Mouse (Mus musculus) limb, embryonic 13.5 days (tissue): ENCODE data around the gene Zfp652. TPM values are rescaled to one million over a fixed set of nuclear protein-coding genes. Genes with fewer than 3 reads are reported as not detected.

ENCODE experiments used
- ATAC-seq: fragments of 200-750 bp; cut with Nextera tagmentation; 2 replicates; pipeline ENCODE4 v1.8.0; 2017; ENCODE audit warnings: low read depth, moderate number of reproducible peaks, moderate TSS enrichment; ENCODE audit not compliant: low FRiP score
- H3K27ac ChIP-seq: fragments of 300-500 bp; sonication (generic); 2 replicates; pipeline ENCODE4 v1.5.1; 2015; ENCODE audit warnings: inconsistent platforms, mild to moderate bottlenecking, moderate library complexity
- H3K27me3 ChIP-seq: fragments of 300-500 bp; sonication (generic); 2 replicates; pipeline ENCODE4 v1.6.1; 2015; ENCODE audit warnings: mild to moderate bottlenecking, inconsistent platforms
- H3K36me3 ChIP-seq: fragments of 300-500 bp; sonication (generic); 2 replicates; pipeline ENCODE4 v1.6.1; 2015; ENCODE audit warnings: inconsistent platforms, mild to moderate bottlenecking, moderate library complexity
- H3K4me1 ChIP-seq: fragments of 300-500 bp; sonication (generic); 2 replicates; pipeline ENCODE4 v1.6.1; 2015; ENCODE audit warnings: inconsistent platforms
- H3K4me2 ChIP-seq: fragments of 300-500 bp; sonication (generic); replicated peaks from 2 replicates; pipeline ENCODE4 v1.6.1; 2015; ENCODE audit warnings: inconsistent platforms, mild to moderate bottlenecking, moderate library complexity
- H3K4me3 ChIP-seq: fragments of 300-500 bp; sonication (generic); 2 replicates; pipeline ENCODE4 v1.5.1; 2015; ENCODE audit warnings: moderate library complexity, mild to moderate bottlenecking, inconsistent platforms
- H3K9ac ChIP-seq: fragments of 300-500 bp; sonication (generic); 2 replicates; pipeline ENCODE4 v1.6.1; 2015; ENCODE audit warnings: mild to moderate bottlenecking, inconsistent platforms
- H3K9me3 ChIP-seq: fragments of 300-500 bp; sonication (generic); 2 replicates; pipeline ENCODE4 v1.6.1; 2016; ENCODE audit warnings: inconsistent platforms
- WGBS: fragments of 180-500 bp; shearing (Covaris S2); methylation state at CpG from one replicate; pipeline ENCODE4 v1.1.7; 2015; 5-methylcytosine and 5-hydroxymethylcytosine counted together
- polyA plus RNA-seq: library from polyadenylated mRNA; unstranded; fragments of >200 nt; fragmentation: Nextera tagmentation; extraction: Ambion mirVana; gene quantifications from 2 replicates; pipeline ENCODE4 v1.2.1, GENCODE M21; 2015

Gene Zfp652
- polyA plus RNA-seq, 1 experiment from 2014 or later: 26.8 TPM

DNA sequence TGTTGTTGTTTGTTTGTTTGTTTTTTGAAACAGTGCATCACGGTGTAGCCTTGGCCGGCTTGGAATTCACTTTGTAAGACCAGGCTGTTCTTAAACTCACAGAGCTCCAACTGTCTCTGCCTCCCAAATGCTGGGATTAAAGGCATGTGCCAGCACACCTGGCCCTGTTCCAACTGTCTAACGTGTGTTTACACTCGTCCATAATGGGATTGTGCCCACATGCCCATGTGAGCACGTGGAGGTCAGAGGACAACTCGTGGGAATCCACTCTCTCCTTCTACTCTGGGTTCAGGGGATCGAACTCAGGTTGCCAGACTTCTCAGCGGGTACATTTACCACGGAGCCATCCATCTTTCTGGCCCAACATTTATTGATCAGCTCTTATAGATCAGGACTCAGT lies 102.9 kb downstream of the Zfp652 start:
- Histone ChIP-seq H3K4me2 (no peak overlapping the region), H3K4me1 (no peaks in the 10 kb centered on the region), H3K4me3 (no peak overlapping the region), H3K9ac (no peak overlapping the region), H3K9me3 (peaks cover 6% of the 10 kb centered on the region; the same call in 1 of the 2 replicates), H3K36me3 (no peaks in the 10 kb centered on the region), H3K27ac (no peak overlapping the region), H3K27me3 (no peaks in the 10 kb centered on the region)
- ATAC-seq: no peak
- 78% methylated on average over 9 of the region's 9 CpGs for WGBS

GRCm38 (mm10) chr11:95819138-95819537 lies 106.7 kb downstream of the Zfp652 start:
- no peak overlapping the region for H3K4me3 ChIP-seq
- H3K9ac ChIP-seq: no peak overlapping the region
- H3K36me3 ChIP-seq: no peaks in the 10 kb centered on the region
- 72% methylated on average over 8 of the region's 8 CpGs for WGBS
- ATAC-seq: no peak
- peaks cover 14% of the 10 kb centered on the region for H3K27me3 ChIP-seq
- H3K9me3 ChIP-seq: peaks cover 5% of the 10 kb centered on the region; the same call in 1 of the 2 replicates
- H3K27ac ChIP-seq: no peak overlapping the region
- no peak overlapping the region for H3K4me2 ChIP-seq
- H3K4me1 ChIP-seq: peaks cover 2% of the 10 kb centered on the region; the same call in 1 of the 2 replicates

- H3K27me3 ChIP-seq: peaks cover 35% of the 10 kb centered on the region
- 0 out of 2 replicates have a peak, but pooled peaks cover under 1% of the 10 kb centered on the region for H3K9me3 ChIP-seq
- H3K4me2 ChIP-seq: no peak overlapping the region
- no peak for ATAC-seq
- H3K27ac ChIP-seq: no peak overlapping the region
- no peaks in the 10 kb centered on the region for H3K36me3 ChIP-seq
- no peak overlapping the region; the same call in 1 of the 2 replicates for H3K9ac ChIP-seq
- WGBS: 81% methylated on average over 3 of the region's 3 CpGs
- peaks cover 10% of the 10 kb centered on the region; the same call in 1 of the 2 replicates for H3K4me1 ChIP-seq
- H3K4me3 ChIP-seq: no peak overlapping the region
Observed at GRCm38 (mm10) chr11:95821511-95821910, 109.0 kb downstream of the Zfp652 start.

GRCm38 (mm10) chr11:95822437-95822836 lies 110.0 kb downstream of the Zfp652 start:
- H3K4me2 ChIP-seq: no peak overlapping the region
- H3K9me3 ChIP-seq: no peaks in the 10 kb centered on the region
- 93% methylated on average over 4 of the region's 4 CpGs for WGBS
- H3K27me3 ChIP-seq: peaks cover 44% of the 10 kb centered on the region
- H3K4me1 ChIP-seq: peaks cover 10% of the 10 kb centered on the region; the same call in 1 of the 2 replicates
- no peaks in the 10 kb centered on the region for H3K36me3 ChIP-seq
- no peak for ATAC-seq
- no peak overlapping the region for H3K9ac ChIP-seq
- no peak overlapping the region for H3K27ac ChIP-seq
- H3K4me3 ChIP-seq: no peak overlapping the region

DNA sequence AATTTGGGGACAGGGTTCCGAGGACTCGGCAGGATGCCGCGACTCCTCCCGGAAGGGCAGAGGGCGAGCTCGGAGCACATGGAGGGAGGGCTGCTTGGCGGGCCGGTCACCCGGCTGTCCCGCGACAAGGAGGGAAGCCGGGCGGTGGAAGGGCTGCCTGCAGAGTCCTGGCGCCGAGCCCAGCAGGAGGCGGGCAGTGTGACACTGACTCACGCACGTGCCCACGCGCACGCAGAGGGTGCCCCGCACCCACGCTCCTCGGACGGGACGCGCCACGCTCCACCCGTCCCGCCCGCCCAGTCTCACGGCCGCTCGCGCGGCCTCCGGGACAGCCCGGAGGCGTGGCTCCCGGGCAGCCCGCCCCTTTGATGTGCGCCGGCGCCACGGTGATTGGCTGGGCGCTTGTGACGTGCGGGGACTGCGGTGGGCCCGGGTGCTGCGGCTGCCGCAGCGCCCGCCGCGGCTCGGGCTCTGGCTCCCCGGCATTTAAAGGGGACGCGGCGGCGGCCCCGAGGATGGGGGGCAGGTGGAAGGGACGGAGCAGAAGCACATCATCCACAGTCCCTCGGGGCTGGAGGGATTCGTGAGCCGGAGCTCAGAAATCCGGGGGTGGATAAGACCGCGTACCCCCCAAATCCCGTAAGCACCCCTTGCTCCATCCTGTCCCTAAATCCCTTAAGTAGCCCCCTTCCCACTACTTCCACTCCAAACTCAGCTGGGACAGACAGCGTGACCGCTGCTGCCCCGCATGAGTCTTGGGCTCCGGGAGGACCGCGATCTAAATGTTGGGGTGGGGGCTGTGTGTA lies 111.8 kb downstream of the Zfp652 start, which contains the start of gene Phospho1:
Phospho1 (plus strand) TSS at position 429 of the 806 bp plus-strand sequence.
- peak within 1 kb of the TSS; percentile 98 for H3K4me2 ChIP-seq
- ATAC-seq: peak; percentile 97
- H3K27me3 ChIP-seq: peaks cover 61% of the 10 kb centered on the region
- peak within 1 kb of the TSS; percentile 63 for H3K4me3 ChIP-seq
- no peaks in the 10 kb centered on the region for H3K36me3 ChIP-seq
- under 1% methylated on average over 68 of the region's 78 CpGs for WGBS
- H3K27ac ChIP-seq: no peak within 1 kb of the TSS
- peaks cover 10% of the 10 kb centered on the region; the same call in 1 of the 2 replicates for H3K4me1 ChIP-seq
- H3K9me3 ChIP-seq: no peaks in the 10 kb centered on the region
- H3K9ac ChIP-seq: peak within 1 kb of the TSS; percentile 71

DNA sequence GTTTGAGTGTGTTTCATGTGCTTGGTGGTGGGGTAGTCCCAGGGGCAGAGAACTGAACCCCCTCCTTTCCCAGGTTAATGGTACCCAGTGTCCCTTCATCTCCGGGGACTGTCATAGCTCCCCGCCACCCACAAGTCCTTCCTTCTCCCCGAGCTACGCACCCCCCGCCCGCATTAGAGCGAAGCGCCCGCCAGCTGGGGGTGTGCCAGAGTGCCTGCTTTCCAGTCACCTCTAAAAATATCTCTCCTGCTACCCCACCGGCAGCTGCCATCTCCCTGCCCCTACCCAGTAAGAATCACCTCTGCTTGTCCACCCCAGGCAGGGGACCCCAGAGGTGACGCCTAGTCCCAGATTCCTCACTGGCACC lies 112.4 kb downstream of the Zfp652 start:
- Histone ChIP-seq H3K9me3 (no peaks in the 10 kb centered on the region), H3K36me3 (no peaks in the 10 kb centered on the region), H3K27me3 (peaks cover 67% of the 10 kb centered on the region), H3K4me3 (peak overlapping the region; percentile 63), H3K9ac (peak overlapping the region; percentile 71), H3K4me2 (peak overlapping the region; percentile 98), H3K27ac (no peak overlapping the region), H3K4me1 (peaks cover 10% of the 10 kb centered on the region; the same call in 1 of the 2 replicates)
- WGBS: 2% methylated on average over 11 of the region's 11 CpGs
- ATAC-seq: no peak

- ATAC-seq: no peak
- Histone ChIP-seq H3K4me3 (no peak overlapping the region), H3K27me3 (peaks cover 75% of the 10 kb centered on the region), H3K36me3 (no peaks in the 10 kb centered on the region), H3K4me2 (0 out of 2 replicates have a peak overlapping the region, but pooled peaks have one; percentile 98), H3K9ac (no peak overlapping the region), H3K9me3 (no peaks in the 10 kb centered on the region), H3K27ac (no peak overlapping the region), H3K4me1 (peaks cover 15% of the 10 kb centered on the region)
- WGBS: 60% methylated on average over 3 of the region's 3 CpGs
Observed at GRCm38 (mm10) chr11:95825625-95826024, 113.2 kb downstream of the Zfp652 start.

- ATAC-seq: no peak
- H3K9ac ChIP-seq: no peak overlapping the region
- no peak overlapping the region for H3K4me3 ChIP-seq
- no peak overlapping the region for H3K4me2 ChIP-seq
- H3K36me3 ChIP-seq: no peaks in the 10 kb centered on the region
- H3K9me3 ChIP-seq: no peaks in the 10 kb centered on the region
- H3K27me3 ChIP-seq: peaks cover 84% of the 10 kb centered on the region
- WGBS: 53% methylated on average over 6 of the region's 6 CpGs
- H3K4me1 ChIP-seq: peaks cover 25% of the 10 kb centered on the region
- no peak overlapping the region for H3K27ac ChIP-seq
Observed at GRCm38 (mm10) chr11:95826317-95827167, 114.1 kb downstream of the Zfp652 start.

GRCm38 (mm10) chr11:95827168-95827447 lies 114.6 kb downstream of the Zfp652 start:
- no peaks in the 10 kb centered on the region for H3K36me3 ChIP-seq
- H3K4me3 ChIP-seq: no peak overlapping the region
- 29% methylated on average over 3 of the region's 3 CpGs for WGBS
- H3K4me2 ChIP-seq: no peak overlapping the region
- peaks cover 25% of the 10 kb centered on the region for H3K4me1 ChIP-seq
- H3K9ac ChIP-seq: no peak overlapping the region
- H3K27ac ChIP-seq: no peak overlapping the region
- no peak for ATAC-seq
- no peaks in the 10 kb centered on the region for H3K9me3 ChIP-seq
- H3K27me3 ChIP-seq: peaks cover 87% of the 10 kb centered on the region

DNA sequence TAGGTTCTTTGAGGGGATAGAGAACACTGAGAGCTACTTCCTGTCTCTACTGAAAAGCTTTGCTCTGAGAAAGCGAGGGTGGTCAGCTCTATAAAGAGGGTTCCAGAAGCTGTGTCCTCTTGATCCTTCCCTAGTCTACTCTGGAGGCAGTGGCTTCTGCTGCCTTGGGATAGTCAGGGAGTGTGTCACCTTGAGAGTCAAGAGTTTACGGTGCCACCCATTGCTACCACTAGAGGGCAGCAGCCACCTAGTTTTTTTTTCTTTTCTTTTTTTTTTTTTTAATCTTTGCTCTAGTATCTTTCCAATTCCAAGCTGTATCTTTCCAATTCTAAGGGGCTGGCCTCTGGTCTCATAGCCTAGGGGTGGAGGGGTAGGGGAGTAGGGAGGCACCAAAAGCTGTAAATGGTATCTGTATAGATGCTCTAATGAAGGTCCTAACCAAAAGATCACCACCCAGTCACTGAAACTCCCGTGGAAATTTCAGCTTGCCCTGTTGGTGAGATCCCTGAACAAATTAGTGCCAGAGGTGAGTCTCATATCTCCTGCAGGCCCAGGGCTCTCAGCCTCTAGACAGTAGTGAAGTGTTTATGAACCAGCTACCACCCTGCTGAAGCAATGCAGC lies 115.1 kb downstream of the Zfp652 start:
- H3K9ac ChIP-seq: no peak overlapping the region
- H3K4me1 ChIP-seq: peaks cover 25% of the 10 kb centered on the region
- H3K36me3 ChIP-seq: no peaks in the 10 kb centered on the region
- H3K27ac ChIP-seq: no peak overlapping the region
- WGBS: 12% methylated on average over 3 of the region's 3 CpGs
- no peak overlapping the region for H3K4me3 ChIP-seq
- ATAC-seq: no peak
- peaks cover 91% of the 10 kb centered on the region for H3K27me3 ChIP-seq
- H3K9me3 ChIP-seq: no peaks in the 10 kb centered on the region
- H3K4me2 ChIP-seq: no peak overlapping the region

GRCm38 (mm10) chr11:95828181-95828964 lies 115.9 kb downstream of the Zfp652 start:
- Histone ChIP-seq H3K4me2 (no peak overlapping the region), H3K27me3 (peaks cover 91% of the 10 kb centered on the region), H3K4me3 (no peak overlapping the region), H3K9ac (no peak overlapping the region), H3K36me3 (no peaks in the 10 kb centered on the region), H3K27ac (no peak overlapping the region), H3K9me3 (no peaks in the 10 kb centered on the region), H3K4me1 (peaks cover 26% of the 10 kb centered on the region)
- ATAC-seq: no peak
- 77% methylated on average over 11 of the region's 11 CpGs for WGBS
